Mouse (Mus musculus) kidney, adult 8-10 months (tissue): ENCODE measurements around the gene Jmy.
A peak's percentile ranks its signal among the peaks of the same experiment; 100 is the strongest.
"Not testable (repeated sequence)": the region's sequence is repeated elsewhere in the genome, so short reads cannot be mapped to it uniquely, and the experiment has no call there.

ENCODE experiments used
- DNase-seq, 2 experiments: peaks; one replicate each; pipeline ENCODE4 v3.0.0; 2022

The Jmy gene

GRCm38 (mm10) chr13:93499167-93499972 lies at the start of gene Jmy:
TSS of gene Jmy (minus strand) at chr13:93499808.
- DNase-seq: peak; percentile 68 to 81

GRCm38 (mm10) chr13:93547641-93548040 lies 48.0 kb upstream of the Jmy start:
- DNase-seq: no peak

GRCm38 (mm10) chr13:93546011-93546410 lies 46.4 kb upstream of the Jmy start:
- DNase-seq: no peak

GRCm38 (mm10) chr13:93544274-93544673 lies 44.7 kb upstream of the Jmy start:
- no peak for DNase-seq

- DNase-seq: no peak
Observed at GRCm38 (mm10) chr13:93539311-93539710, 39.7 kb upstream of the Jmy start.

GRCm38 (mm10) chr13:93518753-93519319 lies 19.2 kb upstream of the Jmy start:
- no peak for DNase-seq

- no peak for DNase-seq
Observed at GRCm38 (mm10) chr13:93517223-93517622, 17.6 kb upstream of the Jmy start.

- no peak for DNase-seq
Observed at GRCm38 (mm10) chr13:93514000-93514795, 14.6 kb upstream of the Jmy start.

- DNase-seq: no peak
Observed at GRCm38 (mm10) chr13:93510447-93511180, 11.0 kb upstream of the Jmy start.

- DNase-seq: not testable (repeated sequence)
Observed at GRCm38 (mm10) chr13:93506920-93507319, 7.3 kb upstream of the Jmy start.

GRCm38 (mm10) chr13:93501724-93502123 lies 2.1 kb upstream of the Jmy start:
- DNase-seq: no peak

GRCm38 (mm10) chr13:93499973-93500633 lies 495 bp upstream of the Jmy start:
- no peak for DNase-seq

- DNase-seq: peak; percentile 15 to 29
Observed at GRCm38 (mm10) chr13:93498211-93499166, 1.1 kb downstream of the Jmy start.

GRCm38 (mm10) chr13:93496977-93497376 lies 2.6 kb downstream of the Jmy start:
- no peak for DNase-seq

GRCm38 (mm10) chr13:93488510-93488909 lies 11.1 kb downstream of the Jmy start:
- no peak for DNase-seq

- no peak for DNase-seq
Observed at GRCm38 (mm10) chr13:93487734-93488133, 11.9 kb downstream of the Jmy start.

- no peak for DNase-seq
Observed at GRCm38 (mm10) chr13:93484276-93484675, 15.3 kb downstream of the Jmy start.

- DNase-seq: no peak
Observed at GRCm38 (mm10) chr13:93481110-93481509, 18.5 kb downstream of the Jmy start.

- no peak for DNase-seq
Observed at GRCm38 (mm10) chr13:93478344-93478743, 21.3 kb downstream of the Jmy start.

- DNase-seq: peak; percentile 18 to 19
Observed at GRCm38 (mm10) chr13:93468355-93468754, 31.3 kb downstream of the Jmy start.

- DNase-seq: no peak
Observed at GRCm38 (mm10) chr13:93459566-93459965, 40.0 kb downstream of the Jmy start.
